Mouse (Mus musculus): ENCODE results near the gene Aox2. TPM values are rescaled to one million over a fixed set of nuclear protein-coding genes. Genes with fewer than 3 reads are reported as not detected.
A peak's percentile ranks its signal among the peaks of the same experiment; 100 is the strongest.

The Aox2 gene
- polyA plus RNA-seq, 1 experiment, result 0.02 TPM

DNA sequence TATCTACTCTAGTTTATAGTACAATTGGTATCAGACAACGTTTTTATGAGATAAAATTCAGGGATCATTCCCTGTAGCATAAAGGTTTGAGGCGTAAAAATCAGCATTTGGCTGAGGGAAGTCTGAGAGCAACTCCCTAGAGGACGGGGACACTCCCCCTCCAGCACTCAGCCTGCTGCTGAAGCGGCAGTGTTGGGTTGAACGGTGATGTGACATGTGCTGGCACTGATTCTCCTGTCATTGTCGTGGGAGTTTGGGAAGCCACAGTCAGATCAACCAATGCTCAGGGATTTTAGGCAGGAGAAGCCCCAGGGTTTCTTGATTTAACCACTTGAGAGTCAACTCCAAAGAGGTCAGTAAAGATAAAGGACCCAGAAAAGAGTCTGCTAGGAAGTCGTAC, 6.4 kb downstream of the Aox2 start:
- WGBS, result 70% methylated on average over 7 of the region's 7 CpGs
- Histone ChIP-seq H3K36me3 (ENCODE audit: control insufficient read depth, insufficient read depth, low read length) (no peaks in the 10 kb centered on the region), H3K27me3 (ENCODE audit: control insufficient read depth, insufficient read depth, low read length) (no peaks in the 10 kb centered on the region), H3K27ac (ENCODE audit: insufficient read depth, low read length) (no peak overlapping the region), H3K4me3 (ENCODE audit: extremely low read depth, insufficient read depth, insufficient read length) (no peak overlapping the region), H3K4me1 (ENCODE audit: control insufficient read depth, insufficient read depth, insufficient read length) (no peaks in the 10 kb centered on the region)
- no peak for TF ChIP-seq CTCF (IDR thresholded peaks at IDR 0.05; ENCODE audit: extremely low read depth, insufficient read depth, insufficient read length, insufficient replicate concordance)
- no peak for TF ChIP-seq POLR2A (IDR thresholded peaks at IDR 0.05; ENCODE audit: low read depth, low read length)
- no peak for DNase-seq (ENCODE audit: low read depth in 1 of 2, low spot score in 2 of 2)

DNA sequence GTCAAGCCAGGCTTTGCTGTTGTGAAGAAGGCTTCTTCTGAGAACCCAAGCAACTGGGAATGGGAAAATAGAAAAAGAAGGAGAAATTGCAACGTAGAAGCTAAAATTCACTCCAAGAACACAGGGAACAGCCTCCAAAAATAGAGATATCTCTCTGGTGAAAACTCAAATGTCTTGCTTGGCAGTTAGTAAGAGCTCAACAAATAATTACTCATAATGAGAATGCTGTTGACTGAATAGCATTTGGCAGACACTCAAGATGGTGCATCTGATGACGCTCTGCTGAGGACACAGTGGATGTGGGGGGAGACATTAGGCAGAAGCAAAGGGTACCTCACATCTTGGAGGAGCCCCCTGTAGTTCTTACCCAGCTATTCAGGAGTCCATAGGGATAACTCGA, 10.0 kb downstream of the Aox2 start:
- no peak for DNase-seq (ENCODE audit: low read depth in 1 of 2, low spot score in 2 of 2)

DNA sequence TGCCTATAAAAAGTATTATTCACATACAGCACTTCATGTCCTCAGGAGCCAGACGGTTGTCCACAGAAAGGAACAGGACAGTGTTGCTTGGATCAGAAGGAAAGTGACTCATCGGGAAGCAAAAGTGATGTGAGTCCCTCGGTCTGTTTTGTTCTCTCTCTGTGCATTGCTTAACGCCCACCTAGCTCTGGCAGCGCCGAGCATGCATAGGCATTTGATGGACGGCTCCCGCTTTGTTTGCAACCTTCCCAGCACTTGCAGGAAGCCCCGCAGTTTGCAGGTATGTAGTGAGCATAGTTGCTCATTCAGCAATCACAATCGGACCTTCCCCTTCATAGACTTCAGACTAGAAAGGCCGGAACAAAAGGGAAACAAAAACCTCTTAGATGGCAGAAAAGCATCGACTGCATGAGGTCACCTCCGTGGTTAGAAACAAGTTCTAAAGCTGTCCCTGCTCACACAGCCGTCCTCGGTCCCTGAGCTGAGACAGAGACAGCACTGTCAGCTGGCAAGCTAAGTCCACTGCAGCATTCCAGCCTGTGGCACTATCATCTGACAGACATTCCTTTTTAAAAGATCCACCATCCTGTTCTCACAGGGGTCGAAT, 11.8 kb downstream of the Aox2 start:
- no peak for TF ChIP-seq CTCF (IDR thresholded peaks at IDR 0.05; ENCODE audit: extremely low read depth, insufficient read depth, insufficient read length, insufficient replicate concordance)
- TF ChIP-seq POLR2A (IDR thresholded peaks at IDR 0.05; ENCODE audit: low read depth, low read length), result no peak
- no peaks in the 10 kb centered on the region for H3K36me3 ChIP-seq (ENCODE audit: control insufficient read depth, insufficient read depth, low read length)
- no peaks in the 10 kb centered on the region for H3K27me3 ChIP-seq (ENCODE audit: control insufficient read depth, insufficient read depth, low read length)
- H3K4me3 ChIP-seq (ENCODE audit: extremely low read depth, insufficient read depth, insufficient read length), result no peak overlapping the region
- no peak for DNase-seq (ENCODE audit: low read depth in 1 of 2, low spot score in 2 of 2)
- no peak overlapping the region for H3K27ac ChIP-seq (ENCODE audit: insufficient read depth, low read length)
- WGBS, result 53% methylated on average over 16 of the region's 16 CpGs
- no peaks in the 10 kb centered on the region for H3K4me1 ChIP-seq (ENCODE audit: control insufficient read depth, insufficient read depth, insufficient read length)

More for the DNA sequence above, 10.0 kb downstream of the Aox2 start:
- no peaks in the 10 kb centered on the region for H3K4me1 ChIP-seq (ENCODE audit: control insufficient read depth, insufficient read depth, insufficient read length)
- no peak for TF ChIP-seq CTCF (IDR thresholded peaks at IDR 0.05; ENCODE audit: extremely low read depth, insufficient read depth, insufficient read length, insufficient replicate concordance)
- TF ChIP-seq POLR2A (IDR thresholded peaks at IDR 0.05; ENCODE audit: low read depth, low read length), result no peak
- no peak overlapping the region for H3K4me3 ChIP-seq (ENCODE audit: extremely low read depth, insufficient read depth, insufficient read length)
- no peaks in the 10 kb centered on the region for H3K36me3 ChIP-seq (ENCODE audit: control insufficient read depth, insufficient read depth, low read length)
- WGBS, result 81% methylated on average over 3 of the region's 3 CpGs
- H3K27me3 ChIP-seq (ENCODE audit: control insufficient read depth, insufficient read depth, low read length), result no peaks in the 10 kb centered on the region
- H3K27ac ChIP-seq (ENCODE audit: insufficient read depth, low read length), result no peak overlapping the region

DNA sequence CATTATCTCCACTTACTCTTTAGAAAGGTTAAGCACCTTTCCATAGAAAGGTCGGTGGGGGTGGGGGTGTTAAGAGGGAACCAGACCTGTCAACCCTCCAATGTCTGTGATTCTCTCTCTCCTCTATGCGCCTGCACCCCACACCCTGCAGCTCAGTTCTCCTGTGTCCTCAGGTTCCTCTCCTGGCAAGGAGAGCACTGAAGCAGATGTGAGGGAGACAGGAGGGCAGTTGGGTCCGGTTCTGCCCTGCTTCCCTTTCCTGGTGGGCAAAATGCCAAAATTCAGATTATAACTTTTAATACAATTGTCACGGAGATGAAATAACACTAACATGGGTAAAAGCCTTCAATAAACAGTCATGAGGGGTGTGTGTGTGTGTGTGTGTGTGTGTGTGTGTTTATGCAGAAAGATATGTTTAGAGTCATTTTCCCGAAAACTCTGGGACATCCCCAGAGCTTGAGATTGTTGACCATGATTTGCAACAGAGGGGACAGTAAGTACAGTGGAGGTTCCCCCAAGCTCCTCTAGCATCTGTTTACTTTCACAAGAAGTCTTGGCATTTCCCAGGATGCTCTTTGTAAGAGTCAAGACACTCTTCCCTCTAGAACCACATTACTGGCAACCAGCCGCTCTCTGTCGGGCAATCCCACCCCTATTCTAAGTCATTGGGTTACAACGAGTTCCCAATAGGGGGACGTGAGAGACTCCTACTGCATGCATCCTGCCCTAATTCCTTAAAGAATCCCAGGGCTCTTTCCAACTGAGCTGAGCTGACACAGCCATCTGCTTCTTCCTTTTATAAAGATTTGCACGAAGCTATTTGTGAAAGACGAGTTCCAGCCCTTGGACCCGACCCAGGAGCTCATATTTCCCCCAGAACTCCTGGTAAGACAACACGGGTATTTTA, 13.5 kb downstream of the Aox2 start:
- TF ChIP-seq POLR2A (IDR thresholded peaks at IDR 0.05; ENCODE audit: low read depth, low read length), result no peak
- TF ChIP-seq CTCF (IDR thresholded peaks at IDR 0.05; ENCODE audit: extremely low read depth, insufficient read depth, insufficient read length, insufficient replicate concordance), result no peak
- no peak overlapping the region for H3K27ac ChIP-seq (ENCODE audit: insufficient read depth, low read length)
- no peak for DNase-seq (ENCODE audit: low read depth in 1 of 2, low spot score in 2 of 2)
- no peaks in the 10 kb centered on the region for H3K36me3 ChIP-seq (ENCODE audit: control insufficient read depth, insufficient read depth, low read length)
- H3K4me1 ChIP-seq (ENCODE audit: control insufficient read depth, insufficient read depth, insufficient read length), result no peaks in the 10 kb centered on the region
- 55% methylated on average over 13 of the region's 13 CpGs for WGBS
- H3K27me3 ChIP-seq (ENCODE audit: control insufficient read depth, insufficient read depth, low read length), result no peaks in the 10 kb centered on the region
- H3K4me3 ChIP-seq (ENCODE audit: extremely low read depth, insufficient read depth, insufficient read length), result no peak overlapping the region

DNA sequence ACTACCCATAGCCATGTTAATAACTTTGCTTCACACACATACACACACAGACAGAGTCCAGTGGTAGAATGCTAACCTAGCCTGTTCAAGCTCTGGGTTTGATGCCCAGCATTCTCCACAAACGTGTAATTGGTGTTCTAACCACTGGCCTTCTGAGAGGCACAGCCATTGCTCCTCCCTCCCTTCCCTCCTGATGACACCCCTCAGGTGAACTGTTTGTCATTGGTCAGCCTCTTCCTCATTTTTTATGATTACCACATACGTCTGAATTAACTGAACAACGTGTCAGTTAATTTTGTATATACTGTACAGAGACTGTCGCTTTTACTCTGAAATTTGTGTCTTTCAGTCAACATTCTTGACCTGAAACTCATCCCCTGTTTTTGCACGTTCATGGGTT, 16.6 kb downstream of the Aox2 start:
- Histone ChIP-seq H3K27me3 (ENCODE audit: control insufficient read depth, insufficient read depth, low read length) (no peaks in the 10 kb centered on the region), H3K4me1 (ENCODE audit: control insufficient read depth, insufficient read depth, insufficient read length) (no peaks in the 10 kb centered on the region), H3K4me3 (ENCODE audit: extremely low read depth, insufficient read depth, insufficient read length) (no peak overlapping the region), H3K36me3 (ENCODE audit: control insufficient read depth, insufficient read depth, low read length) (no peaks in the 10 kb centered on the region), H3K27ac (ENCODE audit: insufficient read depth, low read length) (no peak overlapping the region)
- 72% methylated on average over 5 of the region's 5 CpGs for WGBS
- DNase-seq (ENCODE audit: low read depth in 1 of 2, low spot score in 2 of 2), result no peak
- TF ChIP-seq POLR2A (IDR thresholded peaks at IDR 0.05; ENCODE audit: low read depth, low read length), result no peak
- TF ChIP-seq CTCF (IDR thresholded peaks at IDR 0.05; ENCODE audit: extremely low read depth, insufficient read depth, insufficient read length, insufficient replicate concordance), result no peak

DNA sequence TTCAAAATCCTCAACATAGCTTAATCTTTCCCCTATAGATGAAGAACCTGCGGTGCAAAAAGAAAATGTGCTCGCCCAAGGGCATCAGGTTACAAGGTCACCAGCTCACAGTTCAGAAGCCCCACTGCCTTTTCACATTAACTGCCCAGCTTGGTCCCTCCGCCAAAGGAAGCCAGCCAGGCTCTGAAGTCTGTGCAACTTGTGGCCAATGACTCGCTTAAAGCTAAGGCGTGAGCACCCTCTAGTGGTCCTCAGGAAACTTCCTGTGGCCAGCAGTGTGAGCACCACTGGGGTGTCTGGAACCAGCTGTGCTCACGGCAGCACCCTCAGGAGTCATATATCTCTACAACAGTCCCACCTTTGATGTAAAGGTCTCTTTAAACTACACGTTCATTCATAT, 18.2 kb downstream of the Aox2 start:
- H3K4me1 ChIP-seq (ENCODE audit: control insufficient read depth, insufficient read depth, insufficient read length), result no peaks in the 10 kb centered on the region
- no peaks in the 10 kb centered on the region for H3K36me3 ChIP-seq (ENCODE audit: control insufficient read depth, insufficient read depth, low read length)
- H3K27ac ChIP-seq (ENCODE audit: insufficient read depth, low read length), result no peak overlapping the region
- 15% methylated on average over 7 of the region's 7 CpGs for WGBS
- H3K4me3 ChIP-seq (ENCODE audit: extremely low read depth, insufficient read depth, insufficient read length), result no peak overlapping the region
- peak in 1 of 2 experiments; percentile 64 for DNase-seq (ENCODE audit: low read depth in 1 of 2, low spot score in 2 of 2)
- H3K27me3 ChIP-seq (ENCODE audit: control insufficient read depth, insufficient read depth, low read length), result no peaks in the 10 kb centered on the region
- peak; percentile 83; the same call in 1 of the 2 replicates for TF ChIP-seq CTCF (IDR thresholded peaks at IDR 0.05; ENCODE audit: extremely low read depth, insufficient read depth, insufficient read length, insufficient replicate concordance)
- TF ChIP-seq POLR2A (IDR thresholded peaks at IDR 0.05; ENCODE audit: low read depth, low read length), result no peak

DNA sequence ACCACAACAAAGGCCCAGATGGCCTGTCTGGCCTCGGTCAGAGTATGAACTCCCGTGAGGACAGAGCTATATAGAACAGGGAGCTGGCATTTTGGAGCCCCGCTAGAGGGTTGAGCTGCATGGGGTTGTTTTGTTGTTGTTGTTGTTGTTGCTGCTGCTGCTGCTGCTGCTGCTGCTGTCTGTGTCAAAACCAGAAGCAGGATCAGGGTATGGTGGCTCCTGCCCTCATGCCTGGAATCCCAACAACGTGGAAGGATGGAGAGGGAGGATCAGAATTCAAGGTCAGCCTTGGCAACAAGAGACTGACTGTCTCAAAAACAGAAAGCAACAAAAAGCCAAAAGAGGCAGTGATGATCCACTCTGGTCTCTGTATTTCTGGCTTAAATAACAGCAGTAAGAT, 18.7 kb downstream of the Aox2 start:
- Histone ChIP-seq H3K27ac (ENCODE audit: insufficient read depth, low read length) (no peak overlapping the region), H3K4me1 (ENCODE audit: control insufficient read depth, insufficient read depth, insufficient read length) (no peaks in the 10 kb centered on the region), H3K36me3 (ENCODE audit: control insufficient read depth, insufficient read depth, low read length) (no peaks in the 10 kb centered on the region), H3K4me3 (ENCODE audit: extremely low read depth, insufficient read depth, insufficient read length) (no peak overlapping the region), H3K27me3 (ENCODE audit: control insufficient read depth, insufficient read depth, low read length) (no peaks in the 10 kb centered on the region)
- WGBS, result 72% methylated on average over 4 of the region's 4 CpGs
- no peak for DNase-seq (ENCODE audit: low read depth in 1 of 2, low spot score in 2 of 2)
- TF ChIP-seq CTCF (IDR thresholded peaks at IDR 0.05; ENCODE audit: extremely low read depth, insufficient read depth, insufficient read length, insufficient replicate concordance) (no peak), POLR2A (IDR thresholded peaks at IDR 0.05; ENCODE audit: low read depth, low read length) (no peak)
